Mouse (Mus musculus): ENCODE data around the gene Crip2.

Crip2 gene

GRCm38 (mm10) chr12:113131601-113132000, 8.4 kb upstream of the Crip2 start:
- DNase-seq (ENCODE audit: low spot score in 2 of 2): no peak

- no peak for DNase-seq (ENCODE audit: low spot score in 2 of 2)
Measured at GRCm38 (mm10) chr12:113132567-113132966, 7.5 kb upstream of the Crip2 start.

- DNase-seq (ENCODE audit: low spot score in 2 of 2): no peak
Measured at GRCm38 (mm10) chr12:113133260-113133659, 6.8 kb upstream of the Crip2 start.

GRCm38 (mm10) chr12:113133861-113134403, 6.1 kb upstream of the Crip2 start:
- no peak for DNase-seq (ENCODE audit: low spot score in 2 of 2)

GRCm38 (mm10) chr12:113134502-113134901, 5.5 kb upstream of the Crip2 start:
- no peak for DNase-seq (ENCODE audit: low spot score in 2 of 2)

GRCm38 (mm10) chr12:113135401-113135800, 4.6 kb upstream of the Crip2 start:
- DNase-seq (ENCODE audit: low spot score in 2 of 2): no peak

- DNase-seq (ENCODE audit: low spot score in 2 of 2): no peak
Measured at GRCm38 (mm10) chr12:113136492-113137020, 3.5 kb upstream of the Crip2 start.

GRCm38 (mm10) chr12:113137260-113138213, 2.5 kb upstream of the Crip2 start:
- no peak for DNase-seq (ENCODE audit: low spot score in 2 of 2)

- no peak for DNase-seq (ENCODE audit: low spot score in 2 of 2)
Measured at GRCm38 (mm10) chr12:113138291-113138690, 1.7 kb upstream of the Crip2 start.

GRCm38 (mm10) chr12:113138901-113139864, 853 bp upstream of the Crip2 start:
- DNase-seq (ENCODE audit: low spot score in 2 of 2): no peak

- no peak for DNase-seq (ENCODE audit: low spot score in 2 of 2)
Measured at GRCm38 (mm10) chr12:113140616-113141411, 778 bp downstream of the Crip2 start.

GRCm38 (mm10) chr12:113141531-113141973, 1.5 kb downstream of the Crip2 start:
- DNase-seq (ENCODE audit: low spot score in 2 of 2): peak in 1 of 2 experiments; percentile 34

- no peak for DNase-seq (ENCODE audit: low spot score in 2 of 2)
Measured at GRCm38 (mm10) chr12:113142021-113142975, 2.3 kb downstream of the Crip2 start.

- DNase-seq (ENCODE audit: low spot score in 2 of 2): no peak
Measured at GRCm38 (mm10) chr12:113143164-113143563, 3.1 kb downstream of the Crip2 start.

- peak in 1 of 2 experiments; percentile 65 for DNase-seq (ENCODE audit: low spot score in 2 of 2)
Measured at GRCm38 (mm10) chr12:113144001-113144756, 4.1 kb downstream of the Crip2 start.

- no peak for DNase-seq (ENCODE audit: low spot score in 2 of 2)
Measured at GRCm38 (mm10) chr12:113144886-113145285, 4.8 kb downstream of the Crip2 start.

GRCm38 (mm10) chr12:113145591-113145990, 5.6 kb downstream of the Crip2 start:
- DNase-seq (ENCODE audit: low spot score in 2 of 2): no peak

GRCm38 (mm10) chr12:113146112-113147057, 6.3 kb downstream of the Crip2 start, which contains the start of gene Crip1:
TSS of gene Crip1 (plus strand) at chr12:113146316.
- DNase-seq (ENCODE audit: low spot score in 2 of 2): peak; percentile 91 to 92
